Mouse (Mus musculus) layer of hippocampus, adult 18-20 months (tissue): ENCODE measurements around the gene Wwox. TPM values are rescaled to one million over a fixed set of nuclear protein-coding genes. Genes with fewer than 3 reads are reported as not detected.

Source experiments
- DNase-seq, 2 experiments: peaks; one replicate each; pipeline ENCODE4 v3.0.0; 2022; ENCODE audit warnings: low spot score in 2 of 2
- total RNA-seq, 2 experiments: library from RNA; stranded (reverse); gene quantifications; 2 replicates each; pipeline ENCODE4 v1.2.3; 2021

Gene Wwox
- total RNA-seq, 2 experiments from 2014 or later: 14.9 to 15.3 TPM

DNA sequence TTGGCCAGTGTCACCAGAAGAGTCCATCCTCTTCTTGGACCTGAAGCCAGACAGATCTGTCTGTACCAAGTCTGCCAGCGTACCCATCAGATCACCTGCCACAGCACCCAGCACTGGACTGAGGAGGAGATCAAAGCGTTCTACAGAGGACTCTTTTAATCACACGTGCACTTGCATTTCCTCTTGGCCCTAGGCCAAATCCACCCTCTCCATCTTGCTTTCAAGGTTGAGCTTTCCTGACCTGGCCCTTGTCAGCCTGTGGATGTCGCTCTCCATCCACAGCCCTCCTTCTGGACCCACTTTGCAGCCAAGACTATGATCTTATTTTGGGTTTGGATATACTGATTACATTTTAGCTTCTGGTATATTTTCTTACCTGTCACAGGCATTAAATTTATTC is 218.3 kb downstream of the Wwox start:
- no peak for DNase-seq

DNA sequence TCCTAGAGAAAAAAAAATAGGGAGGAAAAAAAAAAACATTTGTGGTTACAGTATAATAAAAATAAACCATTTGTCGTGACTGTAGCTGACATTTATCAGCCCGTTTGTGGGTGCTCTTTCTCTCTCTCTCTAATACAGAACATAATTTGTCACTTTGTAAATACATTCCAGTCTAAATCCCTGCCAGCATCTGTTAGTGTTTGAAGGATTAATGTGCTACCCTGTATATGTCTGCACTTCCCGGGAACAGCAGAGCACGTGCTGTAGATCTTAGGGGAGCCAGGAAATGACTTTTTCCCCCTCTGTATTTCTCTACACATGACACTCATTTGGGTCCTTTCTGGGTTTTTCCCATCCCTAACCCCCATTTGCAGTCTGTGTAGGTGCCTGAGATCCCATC is 219.0 kb downstream of the Wwox start:
- DNase-seq: no peak

DNA sequence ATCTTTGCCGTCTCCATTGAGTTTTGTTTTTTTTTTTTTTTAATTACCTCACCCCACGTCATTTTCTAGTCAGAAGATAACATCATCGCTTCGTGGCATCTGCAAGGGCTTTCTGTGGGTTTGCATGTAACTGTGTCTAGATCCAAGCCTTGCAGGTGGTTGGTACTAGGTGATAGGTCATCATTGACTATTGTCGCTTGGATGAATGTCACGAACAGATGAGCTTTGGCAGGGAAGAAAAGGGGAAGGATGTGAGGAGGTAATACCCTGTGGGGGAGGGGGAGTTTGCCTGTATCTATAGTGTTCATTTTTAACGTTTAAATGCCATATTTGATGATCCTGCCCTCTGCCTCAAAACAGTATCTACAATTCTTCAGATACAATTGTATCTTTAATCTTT is 223.6 kb downstream of the Wwox start:
- DNase-seq: no peak

DNA sequence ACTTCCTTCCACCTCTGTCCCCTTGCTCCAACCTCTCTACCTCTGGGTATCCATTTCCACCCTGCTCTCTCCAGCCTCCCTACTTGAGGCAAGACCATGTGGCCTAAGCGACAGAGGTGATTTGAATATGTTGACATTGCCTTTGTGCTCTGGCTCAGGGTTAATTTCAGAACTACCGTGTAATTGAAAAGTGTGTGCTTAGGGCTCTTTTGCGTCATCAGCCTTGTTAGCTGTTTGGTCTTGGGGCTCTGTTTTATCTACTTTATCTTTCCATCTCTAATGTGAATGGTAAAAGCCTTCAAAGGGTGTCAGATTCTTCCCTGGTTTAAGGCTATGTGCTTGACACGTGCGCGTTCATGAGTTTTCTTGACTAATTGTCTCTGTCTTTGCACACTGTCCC is 226.1 kb downstream of the Wwox start:
- DNase-seq: no peak

DNA sequence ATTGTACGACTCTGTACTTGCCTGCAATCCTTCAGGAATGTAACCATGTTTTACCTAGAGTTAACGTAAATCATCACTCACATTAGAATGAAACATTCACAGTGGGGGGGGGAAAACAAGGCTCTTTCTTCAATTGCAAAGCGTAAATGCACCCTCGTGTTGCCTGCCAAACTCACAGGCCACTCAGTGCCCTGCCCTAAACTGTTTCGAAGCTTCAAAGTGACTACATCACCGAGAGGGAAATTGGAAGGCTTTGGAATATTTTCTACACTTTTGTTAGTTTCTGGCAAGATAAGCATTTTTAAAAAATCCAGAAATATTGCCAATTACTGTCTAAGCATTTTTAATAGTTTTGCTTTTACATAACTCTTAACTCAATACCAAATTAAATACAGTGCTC is 231.3 kb downstream of the Wwox start:
- no peak for DNase-seq

DNA sequence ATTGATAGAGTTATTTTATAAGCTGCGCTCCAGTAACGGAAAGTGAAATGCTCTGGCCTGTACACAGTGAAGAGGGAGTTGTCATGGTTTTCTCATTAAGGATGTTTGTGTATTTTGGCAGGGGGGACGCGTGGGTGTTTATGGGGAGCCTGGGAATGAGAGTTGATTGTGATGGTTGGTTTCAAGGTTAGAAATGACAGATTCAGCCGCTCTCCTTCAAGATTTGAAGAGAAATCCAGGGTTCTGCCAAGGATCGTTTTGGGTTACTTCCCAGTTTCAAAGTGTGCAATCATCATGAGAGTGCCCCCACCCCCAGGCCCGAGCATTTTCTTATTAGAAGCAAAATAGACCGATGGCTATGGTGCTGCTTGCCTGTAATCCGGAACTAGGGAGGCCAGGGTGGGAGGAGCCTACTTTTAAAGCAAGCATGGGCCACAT is 231.8 kb downstream of the Wwox start:
- peak; percentile 12 to 39 for DNase-seq

DNA sequence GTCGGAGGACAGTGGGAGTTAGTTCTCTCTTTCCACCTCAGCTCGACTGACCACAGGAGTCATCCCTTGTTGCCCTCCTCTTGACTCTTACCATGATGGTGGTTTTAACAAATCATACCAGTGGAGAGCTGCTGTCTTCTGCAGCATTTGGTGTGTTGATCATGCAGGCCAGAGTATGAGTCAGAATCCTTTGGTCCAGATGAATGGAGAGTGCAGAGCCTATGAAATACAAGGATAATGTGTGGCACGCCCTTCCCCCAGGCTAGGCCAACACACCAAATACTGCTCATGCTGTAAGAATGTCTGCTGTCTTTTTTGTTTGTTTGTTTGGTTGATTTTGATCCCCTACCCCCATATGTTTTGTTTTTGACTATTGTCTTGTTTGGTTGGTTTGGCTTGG is 234.0 kb downstream of the Wwox start:
- DNase-seq: no peak

DNA sequence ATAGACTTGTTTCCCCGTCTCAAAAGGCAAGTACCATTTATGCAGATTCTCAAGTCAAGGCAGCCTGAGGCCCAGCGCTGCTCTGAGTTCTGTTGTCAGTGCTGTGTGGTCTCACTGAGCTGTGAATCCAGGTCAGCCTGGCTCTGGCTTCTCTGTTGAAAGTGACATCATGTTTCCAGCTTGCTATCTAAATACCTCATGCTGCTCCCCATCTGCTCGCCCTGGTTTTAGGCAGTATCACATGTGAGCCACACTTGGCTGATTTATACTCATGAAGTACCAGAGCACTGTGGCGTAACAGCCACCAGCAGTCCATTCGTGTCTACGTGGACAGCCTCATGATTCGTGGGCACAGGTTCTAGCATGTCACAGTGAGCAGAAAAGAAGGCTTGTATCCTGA is 235.7 kb downstream of the Wwox start:
- DNase-seq: peak in 1 of 2 experiments; percentile 35

DNA sequence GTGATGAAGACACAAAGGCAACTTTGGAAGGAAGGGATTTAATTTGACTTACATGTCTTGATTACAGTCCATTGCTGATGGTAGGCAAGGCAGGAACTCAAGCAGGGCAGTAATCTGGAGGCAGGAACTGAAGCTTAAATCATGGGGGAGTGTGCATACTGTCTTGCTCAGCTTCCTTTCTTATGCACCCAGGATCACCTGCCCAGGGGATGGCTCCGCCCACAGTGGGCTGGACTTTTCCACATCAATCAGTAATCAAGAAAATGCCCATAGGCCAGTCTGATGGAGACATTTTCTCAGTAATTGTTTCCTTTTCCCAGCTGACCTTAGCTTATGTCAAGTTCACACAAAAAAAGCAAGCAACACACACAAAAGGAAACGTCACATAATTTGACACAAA is 237.5 kb downstream of the Wwox start:
- no peak for DNase-seq

DNA sequence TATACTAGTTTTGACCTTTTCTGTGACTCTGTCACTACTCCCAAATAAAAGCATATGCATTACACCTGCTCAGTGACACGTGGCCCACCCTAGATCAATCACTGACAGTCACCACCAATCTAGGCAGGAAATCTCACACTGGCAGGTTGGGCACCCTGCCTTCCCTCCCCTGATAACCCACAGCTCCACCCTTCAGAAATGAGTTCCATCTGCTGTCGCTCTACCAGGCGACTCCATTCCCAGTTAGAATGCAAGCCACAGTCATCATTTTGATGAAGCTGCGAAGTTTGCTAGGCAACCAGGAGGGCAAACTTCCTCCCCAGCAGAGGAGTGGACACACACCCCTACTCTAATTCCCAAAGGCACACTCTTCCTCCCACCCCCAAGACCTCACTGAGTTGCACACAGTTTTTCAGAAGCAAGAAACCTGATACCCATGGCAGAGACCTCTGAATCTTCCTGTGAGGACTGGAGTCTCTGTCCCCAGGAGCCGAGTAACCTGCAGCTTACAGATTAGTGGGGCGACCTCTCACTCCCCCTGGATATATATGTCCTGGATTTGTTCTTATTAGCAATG is 238.2 kb downstream of the Wwox start:
- no peak for DNase-seq

DNA sequence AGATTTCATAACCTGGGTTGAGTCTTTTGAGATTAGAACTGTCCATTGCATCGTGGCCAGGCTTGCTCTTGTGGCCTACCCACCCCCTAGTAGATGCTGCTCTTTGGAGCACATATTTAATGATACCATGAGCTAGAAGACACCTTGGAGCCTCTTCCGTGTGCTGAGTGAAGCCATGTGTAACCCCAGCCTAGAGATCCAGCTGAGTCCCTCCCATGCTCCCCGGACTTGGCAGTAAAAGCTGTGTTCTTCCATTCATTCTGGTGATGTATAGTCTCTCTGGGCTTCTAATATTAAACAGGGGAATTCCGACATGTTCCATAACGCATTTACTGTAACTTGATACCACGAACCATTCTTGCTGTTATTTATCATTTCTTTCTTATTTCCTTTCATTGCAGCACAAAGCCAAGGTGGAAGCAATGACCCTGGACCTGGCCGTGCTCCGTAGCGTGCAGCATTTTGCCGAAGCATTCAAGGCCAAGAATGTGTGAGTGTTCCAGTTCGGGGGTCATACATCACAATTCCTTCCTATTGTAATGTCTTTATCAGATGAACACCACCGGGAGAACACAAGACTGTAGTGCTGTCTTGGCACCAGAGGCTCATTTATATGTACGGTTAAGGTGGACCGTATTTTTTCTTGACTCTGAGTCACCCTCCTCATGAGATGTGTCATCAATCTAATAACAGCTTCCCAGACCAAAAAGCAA is 240.1 kb downstream of the Wwox start:
- no peak for DNase-seq

DNA sequence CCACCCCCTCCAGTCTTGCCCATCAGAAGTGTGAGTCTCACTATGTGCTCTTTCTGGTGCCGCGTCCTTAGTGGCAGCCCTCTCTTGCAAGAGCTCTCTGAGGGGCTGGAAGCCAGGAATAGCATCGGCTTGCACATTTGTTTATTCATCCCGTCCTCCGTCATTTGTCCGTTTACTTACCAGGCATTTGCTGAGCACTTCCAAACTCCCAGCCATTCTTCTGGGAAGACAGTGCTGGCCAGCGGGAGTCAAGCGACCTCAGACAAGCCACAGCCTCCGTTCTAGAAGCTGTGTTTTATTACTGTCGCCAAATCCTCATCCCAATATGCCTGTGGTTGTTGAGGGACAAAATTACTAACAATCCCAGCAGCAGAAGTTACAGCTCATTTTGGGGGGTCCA is 241.7 kb downstream of the Wwox start:
- no peak for DNase-seq

DNA sequence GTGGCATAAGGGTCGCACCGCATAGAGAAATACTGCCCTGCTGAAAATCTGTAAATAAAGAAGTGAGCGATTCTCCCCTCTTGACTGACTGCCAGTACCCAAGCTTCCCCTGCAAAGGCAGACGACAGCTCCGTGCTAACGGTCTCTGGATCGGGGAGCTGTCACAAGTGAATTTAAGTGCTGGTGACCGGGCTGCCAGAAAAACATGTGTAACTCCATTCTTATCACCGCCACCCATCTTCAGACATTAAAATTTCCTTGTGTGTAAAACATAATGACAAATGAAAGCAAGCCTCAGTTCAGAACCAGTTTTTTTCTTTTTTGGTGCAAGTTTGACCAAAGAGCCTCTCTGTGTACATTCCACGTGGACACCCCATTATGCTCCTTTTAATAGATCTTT is 242.7 kb downstream of the Wwox start:
- no peak for DNase-seq

DNA sequence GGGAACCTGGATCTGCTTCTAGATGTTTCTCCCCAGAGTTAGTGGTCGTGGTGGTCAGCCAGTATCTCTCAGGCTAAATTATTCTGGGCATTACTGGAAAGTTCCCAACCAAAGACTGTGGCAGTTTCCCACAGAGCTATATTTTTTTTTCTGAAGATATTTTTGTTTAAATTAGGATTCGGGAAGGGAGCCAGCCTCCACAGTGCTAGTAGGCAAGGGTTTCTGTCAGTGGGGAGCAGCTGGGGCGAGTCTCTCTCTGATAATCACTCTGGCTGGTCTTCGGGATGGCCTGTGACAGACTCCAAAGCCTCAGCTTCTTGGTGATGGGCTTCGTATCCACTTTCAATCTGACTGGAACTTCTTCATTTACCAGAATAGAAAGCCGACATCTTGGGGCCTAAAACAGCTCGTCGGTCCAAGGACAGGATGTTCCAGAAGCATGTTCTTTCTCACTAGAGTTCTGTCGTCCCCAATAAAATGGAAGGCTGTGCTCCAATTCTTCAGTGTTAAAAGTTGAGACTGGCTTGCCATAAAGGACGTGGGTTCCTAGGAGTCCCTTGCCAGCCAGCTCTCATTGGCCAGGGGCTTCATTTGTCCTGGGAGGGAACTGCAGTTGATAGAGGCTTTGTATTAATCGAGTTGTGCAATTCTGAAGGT is 244.7 kb downstream of the Wwox start:
- DNase-seq: peak in 1 of 2 experiments; percentile 4

DNA sequence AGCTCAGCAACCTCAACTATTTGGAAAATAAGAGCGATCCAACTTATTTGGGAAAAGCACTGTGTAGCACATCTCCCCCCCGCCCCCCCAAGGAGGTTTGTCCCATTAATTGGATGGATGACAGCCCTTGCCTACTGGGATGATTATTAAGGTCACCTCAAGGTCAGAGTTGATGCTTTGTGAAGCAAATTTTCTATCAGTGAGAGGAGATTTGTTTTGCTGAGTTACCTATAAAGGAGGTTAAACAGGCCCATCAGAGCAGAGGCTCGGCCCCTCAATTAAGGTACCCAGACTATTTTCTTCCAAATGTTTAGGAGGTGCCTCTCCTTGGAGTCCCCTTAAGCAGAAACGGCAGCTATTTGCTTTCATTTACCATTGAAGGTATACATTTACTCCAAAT is 247.0 kb downstream of the Wwox start:
- DNase-seq: no peak

DNA sequence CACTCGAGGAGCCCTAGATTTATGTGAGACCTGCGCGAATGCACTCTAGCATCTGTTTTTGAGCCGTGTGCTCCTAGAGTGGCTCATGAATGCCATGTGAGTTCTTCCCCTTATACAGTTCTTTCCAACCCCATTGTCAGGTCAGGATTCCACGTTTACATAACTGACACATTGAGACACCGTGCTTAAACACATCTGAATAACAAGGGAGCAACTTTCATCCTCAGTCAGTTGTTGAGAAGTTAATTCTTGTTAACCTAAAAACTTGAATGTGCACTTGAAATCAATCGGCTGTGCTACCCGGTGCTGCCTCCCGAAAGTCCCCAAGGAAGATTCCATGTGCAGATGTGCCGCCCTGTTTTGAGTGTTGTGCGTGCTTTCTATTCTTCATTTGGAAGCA is 249.3 kb downstream of the Wwox start:
- DNase-seq: no peak

DNA sequence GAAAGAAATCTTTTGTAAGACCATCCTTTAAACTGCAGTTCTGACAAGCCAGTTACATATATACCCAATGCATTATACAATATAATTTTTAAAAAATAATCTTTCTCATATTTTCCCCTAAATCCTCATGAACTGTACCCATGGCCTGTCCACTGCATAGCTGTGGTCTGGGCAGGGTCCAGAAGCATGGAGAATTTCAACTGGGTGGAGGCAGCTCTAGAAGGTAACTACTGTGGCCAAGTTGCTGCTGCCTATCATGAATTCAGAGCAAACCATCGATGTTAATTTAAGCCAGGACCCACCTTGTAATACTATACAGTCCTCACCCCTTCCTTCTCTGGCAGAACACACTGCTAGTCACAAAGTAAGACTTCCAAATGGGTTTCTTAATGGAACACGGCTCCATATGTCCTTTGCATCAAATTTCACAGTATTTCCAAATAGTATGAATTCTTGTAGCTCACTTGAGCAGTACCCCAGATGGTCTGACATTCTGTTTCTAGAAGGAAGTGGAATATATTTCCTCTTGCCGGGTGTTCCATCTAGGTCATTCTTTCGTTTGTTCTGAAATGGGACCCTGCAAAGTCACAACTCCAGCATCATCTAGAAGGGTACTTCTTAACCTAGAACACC is 255.2 kb downstream of the Wwox start:
- DNase-seq: peak in 1 of 2 experiments; percentile 33

DNA sequence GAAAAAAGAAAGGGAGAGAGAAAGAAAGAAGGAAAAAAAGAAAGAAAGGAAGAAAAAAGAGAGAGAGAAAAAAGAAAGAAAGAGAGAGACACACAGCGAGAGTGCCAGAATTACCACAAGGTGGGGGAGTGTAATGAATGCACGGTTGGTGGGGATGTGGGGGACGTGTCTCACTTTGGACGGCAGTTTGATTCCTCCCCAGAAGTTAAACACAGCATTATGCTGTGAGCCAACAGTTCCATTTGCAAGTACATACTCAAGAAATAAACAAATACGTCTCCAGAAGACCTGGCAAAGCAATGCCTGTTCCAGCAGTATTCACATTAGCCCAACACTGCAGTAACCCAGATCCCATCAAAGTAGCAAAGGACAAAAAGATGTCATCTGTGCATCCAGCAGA is 264.1 kb downstream of the Wwox start:
- no peak for DNase-seq

DNA sequence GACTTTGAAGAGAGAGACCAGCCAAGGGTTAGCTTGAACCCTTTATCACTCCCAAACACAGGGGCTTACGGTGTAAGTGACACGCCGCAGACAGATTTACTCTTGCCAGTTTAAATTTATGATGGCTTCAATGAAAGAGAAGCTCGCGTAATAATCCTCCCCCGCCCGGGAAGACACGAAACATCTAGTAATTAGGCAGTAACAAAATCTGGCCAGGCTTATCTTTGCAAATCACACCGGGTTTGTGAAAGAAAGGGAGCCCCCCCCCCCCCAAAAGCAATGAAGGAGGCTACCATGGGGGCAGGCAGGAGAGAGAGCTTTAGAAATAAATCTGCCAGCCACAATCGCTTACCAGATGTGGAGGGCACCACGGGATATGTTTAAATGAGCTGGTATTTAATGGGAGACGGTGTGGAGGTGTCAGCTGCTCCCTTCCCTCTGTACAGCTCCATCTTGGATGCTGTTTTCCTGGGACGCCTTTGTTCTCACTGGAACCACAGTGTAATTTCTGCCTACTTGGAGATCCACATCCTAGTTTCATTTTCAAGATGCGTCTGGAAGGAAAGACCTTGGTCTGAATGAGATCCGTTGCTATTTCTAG is 268.2 kb downstream of the Wwox start:
- peak in 1 of 2 experiments; percentile 7 for DNase-seq

DNA sequence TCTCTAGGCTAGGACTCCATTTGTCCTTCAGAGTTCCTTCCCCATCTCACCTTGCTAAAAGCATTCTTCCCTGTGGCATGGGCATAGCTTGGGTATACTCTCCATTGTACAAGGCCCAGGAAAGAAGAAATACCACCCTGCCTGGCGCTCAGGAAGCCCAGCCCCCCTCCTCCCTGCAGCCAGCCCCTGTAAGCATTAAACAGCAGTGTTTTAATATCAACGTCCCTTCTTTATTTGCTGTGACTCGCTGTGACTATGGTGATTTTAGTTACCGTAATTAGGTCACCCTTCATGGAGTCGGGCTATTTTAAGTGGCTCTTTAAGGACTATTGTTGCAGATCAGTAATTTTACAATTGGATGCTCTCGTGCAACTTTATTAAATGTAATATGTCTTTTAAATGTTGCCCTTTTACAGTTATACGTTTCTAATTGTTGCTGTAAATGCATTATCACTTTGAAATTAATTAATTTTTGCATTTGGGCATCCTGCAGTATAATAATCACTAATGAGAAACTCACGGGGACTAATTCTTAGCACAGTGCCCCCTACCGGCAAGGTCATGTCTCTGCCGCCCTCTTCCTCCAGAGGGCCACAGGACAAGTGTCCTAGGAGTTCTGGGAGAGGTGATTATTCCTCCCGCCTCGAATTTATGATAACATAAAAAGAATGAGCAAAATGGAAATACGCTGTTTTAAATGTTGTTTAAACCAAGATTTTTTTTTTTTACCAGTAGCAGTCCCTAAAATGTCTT is 276.0 kb downstream of the Wwox start:
- no peak for DNase-seq
